Mouse (Mus musculus) embryonic facial prominence, embryonic 14.5 days (tissue): ENCODE data around the gene Syn3. TPM values are rescaled to one million over a fixed set of nuclear protein-coding genes. Genes with fewer than 3 reads are reported as not detected.

Source experiments
- ATAC-seq: fragments of 200-750 bp; cut with Nextera tagmentation; 2 replicates; pipeline ENCODE4 v1.8.0; 2017; ENCODE audit warnings: low read depth, moderate number of reproducible peaks, moderate TSS enrichment
- DNase-seq: peaks from one replicate; pipeline ENCODE4 v3.0.0-alpha.2; 2015; ENCODE audit warnings: low spot score
- H3K27ac ChIP-seq: fragments of 300-500 bp; sonication (generic); replicated peaks from 2 replicates; pipeline ENCODE4 v1.5.1; 2014; ENCODE audit warnings: low read depth, mild to moderate bottlenecking, low read length, moderate library complexity
- H3K27me3 ChIP-seq: fragments of 300-500 bp; sonication (generic); replicated peaks from 2 replicates; pipeline ENCODE4 v1.6.1; 2014; ENCODE audit warnings: low read length; ENCODE audit not compliant: control insufficient read depth, insufficient read depth
- H3K36me3 ChIP-seq: fragments of 300-500 bp; sonication (generic); 2 replicates; pipeline ENCODE4 v1.6.1; 2014; ENCODE audit warnings: low read length, mixed read lengths; ENCODE audit not compliant: control insufficient read depth, insufficient read depth
- H3K4me1 ChIP-seq: fragments of 300-500 bp; sonication (generic); 2 replicates; pipeline ENCODE4 v1.6.1; 2014; ENCODE audit warnings: antibody characterized with exemption, low read length; ENCODE audit not compliant: control insufficient read depth, insufficient read depth
- H3K4me2 ChIP-seq: fragments of 300-500 bp; sonication (generic); 2 replicates; pipeline ENCODE4 v1.6.1; 2014; ENCODE audit warnings: low read depth, mild to moderate bottlenecking, low read length, moderate library complexity, mixed read lengths
- H3K4me3 ChIP-seq: fragments of 300-500 bp; sonication (generic); 2 replicates; pipeline ENCODE4 v1.5.1; 2014; ENCODE audit warnings: low read depth, mild to moderate bottlenecking, low read length
- H3K9ac ChIP-seq: fragments of 300-500 bp; sonication (generic); 2 replicates; pipeline ENCODE4 v1.6.1; 2014; ENCODE audit warnings: low read depth, mild to moderate bottlenecking, low read length, moderate library complexity, mixed read lengths
- H3K9me3 ChIP-seq: fragments of 300-500 bp; sonication (generic); 2 replicates; pipeline ENCODE4 v1.6.1; 2016; ENCODE audit warnings: low read length; ENCODE audit not compliant: control insufficient read depth
- WGBS: fragments of 180-500 bp; shearing (Covaris S2); extraction: QIAGEN DNeasy Blood & Tissue Kit; methylation state at CpG from one replicate; pipeline ENCODE4 v1.1.7; 2014; 5-methylcytosine and 5-hydroxymethylcytosine counted together
- polyA plus RNA-seq: library from polyadenylated mRNA; unstranded; fragments of >200 nt; fragmentation: Nextera tagmentation; extraction: Ambion mirVana; gene quantifications from 2 replicates; pipeline ENCODE4 v1.2.1, GENCODE M21; 2014

Gene Syn3
- polyA plus RNA-seq, 1 experiment from 2014 or later = 2.4 TPM

DNA sequence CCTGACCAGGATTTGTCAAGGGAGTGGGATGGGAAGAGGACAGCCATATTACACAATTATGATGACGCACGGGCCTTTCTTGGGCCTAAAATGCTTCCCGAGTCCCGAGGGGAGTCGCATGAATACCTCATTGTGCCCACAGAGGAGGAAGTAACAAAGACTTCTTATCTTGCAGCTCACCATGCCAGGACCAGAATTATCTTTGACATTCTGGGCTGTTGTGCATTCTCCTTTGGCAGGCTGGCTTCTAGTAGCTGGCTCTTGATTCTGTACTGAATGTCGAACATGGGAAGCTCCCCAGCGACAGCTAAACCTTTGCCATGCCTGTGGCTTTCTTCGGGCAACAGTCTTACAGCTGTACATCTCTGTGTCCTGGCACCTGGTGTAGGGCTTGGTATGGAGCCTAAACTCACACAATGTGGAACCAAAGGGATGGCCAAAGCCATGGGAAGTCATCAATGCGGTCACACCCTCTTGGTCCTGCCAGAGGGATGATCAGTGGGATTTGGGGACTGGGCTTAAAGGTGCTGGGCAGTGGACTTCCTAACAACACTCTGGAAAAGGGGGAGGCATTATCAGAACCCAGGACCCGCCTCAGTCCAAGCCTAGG lies 250.5 kb downstream of the Syn3 start:
- H3K4me2 ChIP-seq = no peak overlapping the region
- H3K9ac ChIP-seq = no peak overlapping the region
- no peaks in the 10 kb centered on the region for H3K36me3 ChIP-seq
- 76% methylated on average over 10 of the region's 10 CpGs for WGBS
- ATAC-seq (no peak), DNase-seq (peak; percentile 24)
- no peaks in the 10 kb centered on the region for H3K9me3 ChIP-seq
- no peak overlapping the region for H3K27ac ChIP-seq
- H3K27me3 ChIP-seq = no peaks in the 10 kb centered on the region
- no peak overlapping the region for H3K4me3 ChIP-seq
- no peaks in the 10 kb centered on the region for H3K4me1 ChIP-seq

DNA sequence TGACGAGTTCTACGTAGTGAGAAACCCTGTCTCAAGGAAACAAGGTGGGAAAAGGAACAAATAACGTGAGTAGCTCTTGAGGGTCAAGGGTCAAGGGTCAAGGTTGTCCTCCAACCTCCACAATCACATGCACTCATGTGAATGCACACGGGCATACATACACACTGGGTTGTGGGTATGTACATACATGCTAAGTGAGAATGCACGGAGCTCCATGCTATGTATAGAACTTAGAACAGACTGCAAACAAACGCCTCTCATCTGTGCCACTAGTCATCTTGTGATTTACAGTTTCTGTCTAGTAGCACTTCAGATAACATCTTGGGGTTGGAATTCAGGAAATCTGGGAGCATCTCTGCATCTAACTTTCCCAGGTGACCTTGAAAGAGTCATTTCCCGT lies 253.3 kb downstream of the Syn3 start:
- no peak for DNase-seq
- H3K27me3 ChIP-seq = no peaks in the 10 kb centered on the region

DNA sequence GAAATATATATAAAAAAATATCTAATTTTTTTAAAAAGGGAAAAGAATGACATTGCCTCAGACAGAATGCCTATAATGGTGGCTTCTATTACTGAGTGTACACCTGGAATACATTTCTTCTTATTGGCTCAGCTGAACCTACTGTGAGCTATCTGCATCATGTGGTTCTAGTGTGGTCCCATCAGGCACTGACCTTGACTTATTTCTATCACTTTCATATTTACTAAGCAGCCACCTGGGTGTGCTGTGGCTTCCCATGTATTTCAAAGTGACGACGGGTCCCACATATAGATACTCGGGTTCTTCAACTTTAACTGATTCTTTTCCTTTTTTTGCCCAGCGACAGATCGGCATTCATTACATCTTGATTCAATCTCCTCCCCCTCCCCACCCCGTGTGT lies 255.2 kb downstream of the Syn3 start:
- no peaks in the 10 kb centered on the region for H3K27me3 ChIP-seq
- H3K27ac ChIP-seq = no peak overlapping the region
- no peak overlapping the region for H3K4me2 ChIP-seq
- whole genome bisulfite sequencing = 89% methylated on average over 6 of the region's 6 CpGs
- H3K36me3 ChIP-seq = no peaks in the 10 kb centered on the region
- H3K4me3 ChIP-seq = no peak overlapping the region
- H3K9me3 ChIP-seq = no peaks in the 10 kb centered on the region
- H3K4me1 ChIP-seq = no peaks in the 10 kb centered on the region
- ATAC-seq = no peak
- DNase-seq = no peak
- no peak overlapping the region for H3K9ac ChIP-seq

More for the DNA sequence above, 253.3 kb downstream of the Syn3 start:
- no peaks in the 10 kb centered on the region for H3K36me3 ChIP-seq
- no peak overlapping the region for H3K4me2 ChIP-seq
- no peak overlapping the region for H3K9ac ChIP-seq
- no peak overlapping the region for H3K4me3 ChIP-seq
- 88% methylated on average over 7 of the region's 7 CpGs for WGBS
- H3K4me1 ChIP-seq = no peaks in the 10 kb centered on the region
- ATAC-seq = no peak
- H3K9me3 ChIP-seq = no peaks in the 10 kb centered on the region
- no peak overlapping the region for H3K27ac ChIP-seq

DNA sequence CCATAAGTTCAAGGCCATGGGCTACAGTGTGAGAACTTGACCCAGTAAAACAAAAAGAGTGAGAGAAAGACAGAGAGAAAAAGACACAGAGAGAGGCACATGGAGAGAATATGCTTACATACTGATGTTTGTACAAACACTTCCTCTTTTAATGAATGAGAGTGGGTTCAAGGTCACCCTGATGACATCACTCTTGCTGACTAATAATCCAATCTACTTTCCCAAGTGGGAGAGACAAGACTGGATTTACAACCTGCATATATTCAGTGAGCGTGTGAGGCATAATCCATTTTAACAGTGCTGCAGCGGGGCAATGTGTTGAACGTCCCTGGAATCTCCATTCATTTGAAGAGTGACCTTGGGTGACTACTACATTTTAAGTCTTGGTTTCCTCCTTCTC lies 256.0 kb downstream of the Syn3 start:
- H3K27me3 ChIP-seq = no peaks in the 10 kb centered on the region
- H3K9me3 ChIP-seq = no peaks in the 10 kb centered on the region
- DNase-seq (no peak), ATAC-seq (no peak)
- 91% methylated on average over 3 of the region's 3 CpGs for WGBS
- no peak overlapping the region for H3K4me2 ChIP-seq
- no peaks in the 10 kb centered on the region for H3K4me1 ChIP-seq
- no peaks in the 10 kb centered on the region for H3K36me3 ChIP-seq
- no peak overlapping the region for H3K9ac ChIP-seq
- H3K4me3 ChIP-seq = no peak overlapping the region
- no peak overlapping the region for H3K27ac ChIP-seq

DNA sequence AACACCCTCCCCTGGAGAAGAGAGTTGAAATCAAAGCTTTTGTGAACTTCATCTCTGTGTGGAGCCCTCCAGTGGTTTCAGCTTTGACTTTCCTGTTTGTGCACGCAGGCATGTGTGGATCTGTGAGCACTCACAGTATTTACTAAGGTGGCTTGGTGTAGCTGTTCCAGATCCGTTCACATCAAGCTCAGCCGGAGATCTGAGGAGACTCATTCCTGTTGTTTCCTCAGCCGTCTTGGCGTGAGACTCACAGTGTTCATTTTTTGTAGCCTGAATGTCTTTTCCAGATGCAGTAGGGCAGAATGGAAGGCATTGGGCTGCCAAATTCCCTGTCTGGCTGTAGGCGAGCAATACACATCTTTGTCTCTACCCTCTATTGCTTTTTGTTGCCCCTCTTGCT lies 268.7 kb downstream of the Syn3 start:
- H3K27ac ChIP-seq = no peak overlapping the region
- H3K4me2 ChIP-seq = no peak overlapping the region
- no peak overlapping the region for H3K9ac ChIP-seq
- no peak for DNase-seq
- ATAC-seq = no peak
- WGBS = 85% methylated on average over 6 of the region's 6 CpGs
- no peaks in the 10 kb centered on the region for H3K9me3 ChIP-seq
- no peaks in the 10 kb centered on the region for H3K4me1 ChIP-seq
- H3K27me3 ChIP-seq = no peaks in the 10 kb centered on the region
- H3K4me3 ChIP-seq = no peak overlapping the region
- no peaks in the 10 kb centered on the region for H3K36me3 ChIP-seq

DNA sequence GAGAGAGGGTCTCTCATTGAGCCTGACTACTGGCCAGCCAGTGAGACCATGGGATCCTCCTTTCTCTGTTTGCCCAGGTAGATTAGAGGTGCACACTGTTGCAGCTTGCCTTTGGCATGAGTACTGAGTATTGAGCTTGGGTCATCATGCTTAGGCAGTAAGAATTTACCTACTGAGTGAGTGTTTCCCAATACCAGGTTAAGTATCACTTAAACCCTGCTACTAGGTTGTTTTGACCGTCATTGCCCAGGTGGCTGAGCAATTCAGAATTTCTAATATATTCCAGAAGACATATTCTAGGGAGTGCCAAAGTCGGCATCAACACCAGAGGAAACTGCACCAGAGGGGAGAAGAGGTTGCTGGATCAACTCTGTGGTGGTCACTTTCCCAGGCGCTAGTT lies 273.2 kb downstream of the Syn3 start:
- Histone ChIP-seq H3K9me3 (no peaks in the 10 kb centered on the region), H3K4me2 (no peak overlapping the region), H3K27me3 (no peaks in the 10 kb centered on the region), H3K9ac (no peak overlapping the region), H3K36me3 (no peaks in the 10 kb centered on the region), H3K4me1 (no peaks in the 10 kb centered on the region), H3K27ac (no peak overlapping the region), H3K4me3 (no peak overlapping the region)
- DNase-seq (no peak), ATAC-seq (no peak)
- 77% methylated on average over 3 of the region's 3 CpGs for whole genome bisulfite sequencing

DNA sequence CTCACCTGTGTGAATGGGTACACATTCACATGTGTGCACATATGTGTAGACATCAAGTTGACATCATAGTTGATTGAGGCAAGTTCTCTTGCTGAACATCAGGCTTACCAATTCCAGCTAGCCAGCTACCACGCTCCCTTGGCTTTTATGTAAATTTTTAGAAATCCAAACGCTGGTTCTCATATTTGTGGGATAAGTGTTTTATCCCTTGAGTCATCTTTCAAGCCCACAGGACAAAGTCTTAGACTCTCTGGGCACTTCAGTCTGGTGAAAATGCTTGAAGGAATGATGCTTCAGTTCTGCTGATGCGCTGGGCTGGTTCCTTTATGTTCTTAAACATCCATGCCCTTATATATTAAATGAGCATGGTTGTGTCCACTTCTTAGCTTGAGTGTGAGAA lies 279.7 kb downstream of the Syn3 start:
- DNase-seq (no peak), ATAC-seq (no peak)
- Histone ChIP-seq H3K4me1 (no peaks in the 10 kb centered on the region), H3K9ac (no peak overlapping the region), H3K4me3 (no peak overlapping the region), H3K4me2 (no peak overlapping the region), H3K9me3 (no peaks in the 10 kb centered on the region), H3K27me3 (no peaks in the 10 kb centered on the region), H3K36me3 (no peaks in the 10 kb centered on the region), H3K27ac (no peak overlapping the region)
- WGBS = 90% methylated on average over 3 of the region's 3 CpGs

DNA sequence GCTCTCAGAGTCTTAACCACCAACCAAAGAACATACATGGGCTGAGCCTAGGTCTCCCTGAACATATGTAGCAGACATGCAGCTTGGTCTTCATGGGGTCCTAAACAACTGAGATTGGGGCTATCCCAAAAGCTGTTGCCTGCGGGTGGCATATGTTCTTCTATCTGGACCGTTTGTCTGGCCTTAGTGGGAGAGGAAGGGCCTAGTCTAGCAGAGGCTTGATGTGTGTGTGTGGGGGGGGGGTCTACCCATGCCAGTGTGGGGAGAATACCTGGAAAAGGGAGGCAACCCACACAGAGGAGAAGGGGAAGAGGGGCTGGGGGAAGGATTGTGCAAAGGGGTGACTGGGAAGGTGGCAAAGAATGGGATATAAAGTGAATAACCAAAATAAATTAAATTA lies 281.9 kb downstream of the Syn3 start:
- ATAC-seq (no peak), DNase-seq (no peak)
- WGBS = 90% methylated on average over 2 of the region's 2 CpGs

DNA sequence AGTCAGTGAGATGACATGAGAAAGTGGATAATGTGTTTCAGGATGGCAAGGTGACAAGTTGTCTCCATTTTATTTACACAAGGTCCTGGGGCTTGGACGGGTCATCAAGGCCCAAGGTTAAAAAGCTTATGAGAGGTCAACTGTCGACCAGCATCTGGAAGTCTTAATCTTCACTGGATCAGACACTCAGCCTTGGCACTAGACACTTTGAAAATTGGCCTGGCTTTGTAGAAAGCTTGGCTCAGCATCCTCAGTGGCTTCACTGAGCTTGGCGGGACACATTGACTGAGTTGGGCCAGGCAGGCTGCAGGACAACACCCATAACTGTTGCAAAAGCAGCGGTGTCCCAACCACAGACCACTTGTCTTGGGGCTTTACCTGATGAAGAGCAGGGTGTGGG lies 286.6 kb downstream of the Syn3 start:
- no peak overlapping the region for H3K9ac ChIP-seq
- H3K4me3 ChIP-seq = no peak overlapping the region
- ATAC-seq = no peak
- H3K36me3 ChIP-seq = no peaks in the 10 kb centered on the region
- no peaks in the 10 kb centered on the region for H3K4me1 ChIP-seq
- H3K4me2 ChIP-seq = no peak overlapping the region
- no peak overlapping the region for H3K27ac ChIP-seq
- H3K9me3 ChIP-seq = no peaks in the 10 kb centered on the region
- no peaks in the 10 kb centered on the region for H3K27me3 ChIP-seq
- no peak for DNase-seq
- WGBS = 74% methylated on average over 4 of the region's 4 CpGs

More for the DNA sequence above, 281.9 kb downstream of the Syn3 start:
- Histone ChIP-seq H3K9me3 (no peaks in the 10 kb centered on the region), H3K36me3 (no peaks in the 10 kb centered on the region), H3K27ac (no peak overlapping the region), H3K4me3 (no peak overlapping the region), H3K9ac (no peak overlapping the region), H3K4me2 (no peak overlapping the region), H3K4me1 (no peaks in the 10 kb centered on the region), H3K27me3 (no peaks in the 10 kb centered on the region)
